Mouse (Mus musculus): Measurements from ENCODE around the gene Ubtd2.

GRCm38 (mm10) chr11:32453353-32453915 lies 1.7 kb upstream of the Ubtd2 start:
- TF ChIP-seq GATA1 (IDR thresholded peaks at IDR 0.05; ENCODE audit: borderline replicate concordance, low read length) (no peak), FLI1 (IDR thresholded peaks at IDR 0.05; ENCODE audit: low read length) (no peak)

All from megakaryocyte, embryonic 14.5 days (primary cell).